29 mouse cellular contexts compared by ENCODE assay signal in genomic region chr3:69231522-69232138, GRCm38 (mm10). TPM values are rescaled to one million over a fixed set of nuclear protein-coding genes. Genes with fewer than 3 reads are reported as not detected.
"Had no signal": no experiment of that assay in that cellular context is flagged by ENCODE, and none has a peak within 500 bp of the region (broad histone marks: within the 10 kb centered on the region; RNA-seq: fewer than 3 reads in every experiment).

No protein-coding gene starts in this region.

- H3K4me3 ChIP-seq: kidney, embryonic 15.5 days; limb, embryonic 12.5 days; limb, embryonic 15.5 days; liver, embryonic 12.5 days; liver, embryonic 15.5 days; lung, embryonic 15.5 days; stomach, embryonic 15.5 days had no signal

- H3K27ac ChIP-seq: kidney, embryonic 15.5 days; limb, embryonic 12.5 days; limb, embryonic 15.5 days; liver, embryonic 12.5 days; liver, embryonic 15.5 days; lung, embryonic 15.5 days; stomach, embryonic 15.5 days had no signal

- H3K9ac ChIP-seq: kidney, embryonic 15.5 days; limb, embryonic 12.5 days; limb, embryonic 15.5 days; liver, embryonic 12.5 days; liver, embryonic 15.5 days; lung, embryonic 15.5 days; stomach, embryonic 15.5 days had no signal

- H3K9me3 ChIP-seq: kidney, embryonic 15.5 days; limb, embryonic 12.5 days; limb, embryonic 15.5 days; liver, embryonic 12.5 days; liver, embryonic 15.5 days; lung, embryonic 15.5 days; stomach, embryonic 15.5 days had no signal

- H3K27me3 ChIP-seq: kidney, embryonic 15.5 days; limb, embryonic 12.5 days; limb, embryonic 15.5 days; liver, embryonic 12.5 days; liver, embryonic 15.5 days; lung, embryonic 15.5 days; stomach, embryonic 15.5 days had no signal

- H3K4me1 ChIP-seq: kidney, embryonic 15.5 days; liver, embryonic 12.5 days; liver, embryonic 15.5 days; lung, embryonic 15.5 days; stomach, embryonic 15.5 days had no signal

- H3K36me3 ChIP-seq: kidney, embryonic 15.5 days; limb, embryonic 12.5 days; limb, embryonic 15.5 days; liver, embryonic 12.5 days; liver, embryonic 15.5 days; lung, embryonic 15.5 days; stomach, embryonic 15.5 days had no signal

- ATAC-seq: liver, embryonic 12.5 days had no signal

- H3K4me2 ChIP-seq: kidney, embryonic 15.5 days; limb, embryonic 12.5 days; limb, embryonic 15.5 days; liver, embryonic 12.5 days; liver, embryonic 15.5 days; lung, embryonic 15.5 days; midbrain, embryonic 11.5 days; stomach, embryonic 15.5 days had no signal

- DNase-seq: kidney, postnatal 10 days; kidney, postnatal 36 days; left cerebral cortex, postnatal 4 days; lung, adult 18-20 months; lung, postnatal 10 days; lung, postnatal 4 days; midbrain, embryonic 14.5 days; right cerebral cortex, adult 18-20 months; right cerebral cortex, postnatal 14 days; right cerebral cortex, postnatal 4 days; spleen, adult 18-20 months; thymus, postnatal 25 days had no signal

RNA-seq across cellular contexts. Expression of gene Arl14, which starts 9.4 kb away (rescaled TPM):
- total RNA-seq: layer of hippocampus, adult 18-20 months; layer of hippocampus, postnatal 14 days; left cerebral cortex, adult 8-10 months; left cerebral cortex, postnatal 14 days; left cerebral cortex, postnatal 4 days; megakaryocyte progenitor cell, adult 5-6 weeks; megakaryocyte-erythroid progenitor cell, adult 5-6 weeks; midbrain, postnatal 0 days had no signal
- polyA plus RNA-seq: limb, embryonic 12.5 days; limb, embryonic 15.5 days; liver, embryonic 12.5 days; liver, embryonic 15.5 days; midbrain, embryonic 11.5 days; midbrain, embryonic 14.5 days; midbrain, postnatal 0 days; neural tube, embryonic 11.5 days; neural tube, embryonic 14.5 days had no signal
